Mouse (Mus musculus): ENCODE measurements at regions not wholly inside any gene's neighbourhood (a gene's known extent, or its start where the extent isn't known, plus 50 kb on each side); places are given as distances from the start of the nearest gene placed in this dataset.

DNA sequence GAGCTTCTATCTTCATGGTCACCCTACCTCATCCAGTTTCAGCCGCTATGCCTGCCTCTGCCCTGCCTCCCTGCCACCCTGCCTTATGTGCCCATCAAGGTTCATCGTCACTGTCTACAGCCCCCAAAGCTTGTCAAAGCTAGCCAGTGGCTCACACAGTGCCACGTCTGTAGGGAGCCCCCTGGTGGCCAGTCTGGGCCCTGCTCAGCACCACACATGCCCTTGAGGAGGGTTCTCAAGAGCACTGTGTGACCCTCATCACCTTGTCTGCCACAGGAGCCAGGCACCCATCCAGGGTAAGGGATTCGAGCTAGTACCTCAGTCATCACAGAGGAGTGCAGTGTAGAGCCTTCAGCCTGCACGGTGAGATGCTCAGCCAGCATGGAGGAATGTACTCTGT lies 86.1 kb downstream of the Fam53a start:
- no peak for TF ChIP-seq GATA1 (IDR thresholded peaks at IDR 0.05; ENCODE audit: borderline replicate concordance, low read length)
- TF ChIP-seq FLI1 (IDR thresholded peaks at IDR 0.05; ENCODE audit: low read length) = no peak
